Mouse (Mus musculus) myocyte (in vitro differentiated cells): ENCODE data around the gene Terf2ip.

Experiments used
- MYOG ChIP-seq, 3 experiments: IDR thresholded peaks; one replicate each; pipeline ENCODE4 v1.6.1; 2011; ENCODE audit warnings: control low read depth in 2 of 3, low read depth in 2 of 3, mild to moderate bottlenecking in 2 of 3; ENCODE audit not compliant: insufficient read length in 2 of 3, control insufficient read depth in 1 of 3, insufficient read depth in 1 of 3
- REST ChIP-seq: IDR thresholded peaks from one replicate; pipeline ENCODE4 v1.6.1; 2011; ENCODE audit warnings: mild to moderate bottlenecking, control low read depth, moderate library complexity; ENCODE audit not compliant: insufficient read depth, insufficient read length

DNA sequence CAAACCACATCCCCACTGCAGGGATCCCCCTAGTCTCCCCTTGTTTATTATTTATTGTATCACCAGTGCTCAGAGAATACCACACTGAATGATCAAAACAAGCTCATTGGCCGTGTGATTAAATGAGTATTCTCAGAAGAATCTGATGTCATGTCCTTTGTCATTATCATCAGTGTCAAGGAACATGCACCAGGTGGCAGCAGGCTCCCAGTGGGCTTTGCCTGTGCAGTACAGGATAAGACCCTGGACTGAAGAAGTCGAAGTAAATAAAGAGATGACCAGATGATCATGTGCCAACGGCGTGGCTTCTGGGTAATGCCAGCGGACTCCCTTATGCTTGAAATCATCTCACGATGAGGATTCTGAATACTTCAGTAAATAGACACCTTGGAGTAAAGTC lies 37.1 kb downstream of the Terf2ip start:
- TF ChIP-seq MYOG (IDR thresholded peaks at IDR 0.05; ENCODE audit: control insufficient read depth in 1 of 3, insufficient read depth in 1 of 3, insufficient read length in 2 of 3, low read depth in 2 of 3) (no peak), REST (no peak)
